Mouse (Mus musculus) gonadal fat pad, adult 2 months (tissue): Measurements from ENCODE around the gene Efl1. TPM values are rescaled to one million over a fixed set of nuclear protein-coding genes. Genes with fewer than 3 reads are reported as not detected.
"Not testable (repeated sequence)": the region's sequence is repeated elsewhere in the genome, so short reads cannot be mapped to it uniquely, and the experiment has no call there.

Source experiments
- DNase-seq: peaks from one replicate; pipeline ENCODE4 v3.0.0-alpha.2; 2012; ENCODE audit warnings: low read depth
- polyA plus RNA-seq: library from polyadenylated mRNA; depleted of rRNA; stranded (reverse); fragments of >200 nt; gene quantifications from 2 replicates; pipeline ENCODE4 v1.2.3, GENCODE M21; 2012

Gene Efl1
- polyA plus RNA-seq, 1 experiment: 6.4 TPM

- DNase-seq: no peak
Observed at GRCm38 (mm10) chr7:82758521-82758920, 110.1 kb downstream of the Efl1 start.

GRCm38 (mm10) chr7:82759091-82759490 is 110.7 kb downstream of the Efl1 start:
- DNase-seq: no peak

- no peak for DNase-seq
Observed at GRCm38 (mm10) chr7:82764951-82765350, 116.5 kb downstream of the Efl1 start.

GRCm38 (mm10) chr7:82766623-82767022 is 118.2 kb downstream of the Efl1 start:
- DNase-seq: no peak

GRCm38 (mm10) chr7:82770207-82770606 is 121.8 kb downstream of the Efl1 start:
- no peak for DNase-seq

- DNase-seq: not testable (repeated sequence)
Observed at GRCm38 (mm10) chr7:82770957-82771660, 122.7 kb downstream of the Efl1 start.

- not testable (repeated sequence) for DNase-seq
Observed at GRCm38 (mm10) chr7:82771661-82772021, 123.2 kb downstream of the Efl1 start.

- no peak for DNase-seq
Observed at GRCm38 (mm10) chr7:82772481-82772880, 124.1 kb downstream of the Efl1 start.

- no peak for DNase-seq
Observed at GRCm38 (mm10) chr7:82773150-82773549, 124.7 kb downstream of the Efl1 start.

GRCm38 (mm10) chr7:82773884-82774283 is 125.5 kb downstream of the Efl1 start:
- no peak for DNase-seq

GRCm38 (mm10) chr7:82775090-82775489 is 126.7 kb downstream of the Efl1 start:
- no peak for DNase-seq

GRCm38 (mm10) chr7:82783071-82783470 is 134.7 kb downstream of the Efl1 start:
- DNase-seq: peak; percentile 31

- DNase-seq: no peak
Observed at GRCm38 (mm10) chr7:82783693-82784092, 135.3 kb downstream of the Efl1 start.

- DNase-seq: peak; percentile 24
Observed at GRCm38 (mm10) chr7:82785335-82785934, 137.0 kb downstream of the Efl1 start.

GRCm38 (mm10) chr7:82785970-82786647 is 137.7 kb downstream of the Efl1 start:
- DNase-seq: peak; percentile 57

- no peak for DNase-seq
Observed at GRCm38 (mm10) chr7:82792644-82793043, 144.2 kb downstream of the Efl1 start.

GRCm38 (mm10) chr7:82793111-82793510 is 144.7 kb downstream of the Efl1 start:
- no peak for DNase-seq

- no peak for DNase-seq
Observed at GRCm38 (mm10) chr7:82794542-82794941, 146.1 kb downstream of the Efl1 start.

GRCm38 (mm10) chr7:82802206-82802605 is 153.8 kb downstream of the Efl1 start:
- DNase-seq: no peak

GRCm38 (mm10) chr7:82808257-82808656 is 159.8 kb downstream of the Efl1 start:
- DNase-seq: no peak

- DNase-seq: no peak
Observed at GRCm38 (mm10) chr7:82809126-82809525, 160.7 kb downstream of the Efl1 start.

GRCm38 (mm10) chr7:82810799-82811139 is 162.4 kb downstream of the Efl1 start:
- DNase-seq: no peak
